Mouse (Mus musculus): Measurements from ENCODE around the gene Pcolce2. TPM values are rescaled to one million over a fixed set of nuclear protein-coding genes. Genes with fewer than 3 reads are reported as not detected.

Pcolce2 gene
- 0.33 TPM for polyA plus RNA-seq (2014; fragmentation: Illumina TruSeq; extraction: RNeasy Lipid Tissue Mini Kit (QIAGEN cat#74804); ENCODE audit: low replicate concordance)

GRCm38 (mm10) chr9:95637271-95638181, at the start of gene Pcolce2:
Gene Pcolce2 (plus strand): TSS chr9:95637601.

Other genes starting within 250 kb of the Pcolce2 start
- 1.1 TPM for gene Chst2, start 230.9 kb upstream of the Pcolce2 start, polyA plus RNA-seq (2014; fragmentation: Illumina TruSeq; extraction: RNeasy Lipid Tissue Mini Kit (QIAGEN cat#74804); ENCODE audit: low replicate concordance)
- 118 TPM for gene U2surp, start 125.6 kb upstream of the Pcolce2 start, polyA plus RNA-seq (2014; fragmentation: Illumina TruSeq; extraction: RNeasy Lipid Tissue Mini Kit (QIAGEN cat#74804); ENCODE audit: low replicate concordance)
- gene Paqr9, start 77.9 kb upstream of the Pcolce2 start, polyA plus RNA-seq (2014; fragmentation: Illumina TruSeq; extraction: RNeasy Lipid Tissue Mini Kit (QIAGEN cat#74804); ENCODE audit: low replicate concordance): 10.0 TPM
- gene Trpc1, start 112.8 kb downstream of the Pcolce2 start, polyA plus RNA-seq (2014; fragmentation: Illumina TruSeq; extraction: RNeasy Lipid Tissue Mini Kit (QIAGEN cat#74804); ENCODE audit: low replicate concordance): 3.5 TPM
- 2,677 TPM for gene Pls1, start 207.7 kb downstream of the Pcolce2 start, polyA plus RNA-seq (2014; fragmentation: Illumina TruSeq; extraction: RNeasy Lipid Tissue Mini Kit (QIAGEN cat#74804); ENCODE audit: low replicate concordance)
- 12.3 TPM for gene Atr, start 220.0 kb downstream of the Pcolce2 start, polyA plus RNA-seq (2014; fragmentation: Illumina TruSeq; extraction: RNeasy Lipid Tissue Mini Kit (QIAGEN cat#74804); ENCODE audit: low replicate concordance)

Measured in small intestine, adult 10 weeks (tissue).